Mouse (Mus musculus) common myeloid progenitor, adult 5-6 weeks (primary cell): ENCODE results near the gene Gtdc1. TPM values are rescaled to one million over a fixed set of nuclear protein-coding genes. Genes with fewer than 3 reads are reported as not detected.
A peak's percentile ranks its signal among the peaks of the same experiment; 100 is the strongest.

ENCODE experiments used
- ATAC-seq: replicated peaks from 2 replicates; pipeline ENCODE4 v1.8.0; 2016; ENCODE audit warnings: low read depth, mild to moderate bottlenecking, moderate TSS enrichment, inconsistent platforms; ENCODE audit not compliant: poor library complexity, severe bottlenecking
- total RNA-seq: library from RNA; stranded (forward); fragments of 200-1000, 187-1606 nt; gene quantifications from 2 replicates; pipeline ENCODE4 v1.2.3, GENCODE M21; 2017

The Gtdc1 gene
- 10.8 and 11.8 TPM in 2 replicates for total RNA-seq

DNA sequence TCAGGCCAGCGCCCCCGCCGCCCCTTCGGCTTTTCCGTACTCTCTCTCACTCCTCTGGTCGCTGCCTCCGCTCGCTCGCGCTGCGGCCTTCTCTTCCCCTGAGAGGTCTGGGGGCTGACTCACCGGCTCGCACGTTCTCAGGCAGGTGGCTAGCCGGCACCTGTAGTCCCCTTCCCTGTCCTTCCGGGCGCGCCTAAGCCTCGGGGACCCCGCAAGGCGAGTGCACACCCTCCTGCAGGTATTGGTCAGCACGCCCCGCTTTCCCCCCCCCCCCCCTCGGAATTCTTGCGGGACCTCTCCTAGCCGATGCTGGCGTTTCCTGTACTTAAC lies at the start of gene Gtdc1:
Gene Gtdc1, minus strand, starts transcription at position 176 of the 330 bp plus-strand sequence.
- ATAC-seq = no peak

DNA sequence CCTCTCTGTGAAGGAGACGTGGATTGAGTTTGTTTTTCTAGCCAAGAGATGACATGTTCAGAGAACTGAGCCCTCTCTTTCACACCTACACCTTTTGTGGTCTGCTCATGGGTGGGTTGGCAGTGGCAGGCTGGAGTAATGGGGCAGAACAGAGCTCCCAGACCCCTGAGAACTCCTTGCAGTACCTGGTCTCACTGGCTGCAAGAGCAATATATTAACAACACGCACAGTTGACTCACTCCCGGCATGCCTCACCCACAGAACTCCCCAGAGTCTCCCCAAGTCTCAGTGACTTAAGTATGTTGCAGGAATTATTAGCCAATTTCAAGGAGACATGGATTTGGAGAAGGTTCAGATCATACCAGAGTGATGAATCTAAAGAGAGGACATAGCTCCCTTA lies 49.6 kb upstream of the Gtdc1 start:
- no peak for ATAC-seq

DNA sequence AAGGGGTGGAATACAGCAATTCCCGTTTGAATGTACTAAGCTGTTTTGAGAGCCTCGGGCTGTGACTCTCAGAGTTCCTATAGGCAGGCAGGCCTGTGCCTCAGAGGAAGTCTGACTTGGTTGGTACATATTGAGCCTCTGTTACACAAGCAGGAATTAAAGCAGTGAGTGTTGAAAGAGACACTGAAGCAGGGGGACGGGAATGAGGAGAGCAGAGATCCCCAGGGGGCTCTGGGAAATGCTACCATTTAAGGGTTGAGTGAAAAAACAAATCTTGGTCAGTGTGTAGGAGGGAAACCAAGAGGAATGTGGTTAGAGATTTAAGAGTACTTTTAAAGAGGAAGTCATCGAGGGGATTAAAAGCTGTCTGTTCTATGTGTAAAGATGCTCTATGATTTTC lies 49.0 kb upstream of the Gtdc1 start:
- ATAC-seq = peak; percentile 26; the same call in 1 of the 2 replicates

DNA sequence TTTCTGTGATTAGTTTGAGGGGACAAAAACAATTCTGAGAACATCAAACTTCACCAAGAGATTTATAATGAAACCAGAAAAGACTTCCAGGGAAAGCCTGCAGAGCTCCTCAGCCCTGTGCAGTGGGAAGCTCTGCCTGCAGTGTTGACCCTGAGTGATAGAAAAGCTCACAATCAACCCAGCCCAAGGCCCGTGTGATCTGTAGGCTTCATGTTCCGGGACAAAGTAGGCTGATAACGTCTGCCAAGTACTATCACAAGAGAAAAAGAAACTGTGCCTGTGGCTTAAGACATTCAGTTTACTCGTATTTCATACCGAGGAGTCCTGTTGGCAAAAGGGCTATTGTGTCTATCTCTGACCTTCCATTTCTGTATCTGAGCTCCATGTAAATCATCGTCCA lies 46.4 kb upstream of the Gtdc1 start:
- no peak for ATAC-seq

DNA sequence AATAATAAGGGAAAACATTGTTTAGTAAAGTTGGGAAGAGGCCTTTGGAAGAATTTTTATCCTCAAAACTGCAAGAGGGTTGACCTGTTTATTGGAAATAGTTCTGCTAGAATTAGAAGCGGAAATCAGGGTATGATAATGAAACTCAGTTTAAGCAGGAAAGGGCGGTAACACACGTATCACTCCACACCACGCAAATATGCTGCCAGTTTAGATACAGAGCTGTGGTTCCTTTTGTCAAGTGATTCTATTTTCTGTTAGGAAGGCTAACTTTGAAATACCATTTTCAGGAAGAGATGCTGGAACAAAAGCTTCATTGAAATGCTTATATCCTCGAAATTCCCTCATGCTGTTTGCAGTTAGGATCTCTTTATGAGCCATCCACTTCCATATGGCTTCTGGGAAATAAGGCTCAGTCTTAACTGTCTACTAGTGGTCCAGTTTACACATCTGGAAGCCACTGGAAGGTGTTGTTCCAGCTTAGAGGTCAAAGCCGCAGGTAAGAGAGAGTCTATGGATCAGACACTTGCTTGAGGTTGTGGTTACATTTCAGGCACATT lies 42.7 kb upstream of the Gtdc1 start:
- ATAC-seq = peak; percentile 48

DNA sequence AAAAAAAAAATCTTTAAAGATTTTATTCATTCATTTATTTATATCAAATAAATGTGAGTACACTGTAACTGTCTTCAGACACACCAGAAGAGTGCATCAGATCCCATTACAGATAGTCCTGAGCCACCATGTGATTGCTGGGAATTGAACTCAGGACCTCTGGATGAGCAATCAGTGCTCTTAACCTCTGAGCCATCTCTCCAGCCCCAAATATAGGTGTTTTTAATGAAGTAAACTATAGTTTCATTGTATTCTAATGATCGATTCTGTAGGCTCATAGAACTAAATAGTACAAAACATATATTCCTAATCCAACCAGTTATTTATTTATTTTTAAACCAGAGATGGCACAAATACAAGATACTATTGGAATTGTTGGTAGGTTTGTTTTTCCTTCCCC lies 42.2 kb upstream of the Gtdc1 start:
- ATAC-seq = no peak

DNA sequence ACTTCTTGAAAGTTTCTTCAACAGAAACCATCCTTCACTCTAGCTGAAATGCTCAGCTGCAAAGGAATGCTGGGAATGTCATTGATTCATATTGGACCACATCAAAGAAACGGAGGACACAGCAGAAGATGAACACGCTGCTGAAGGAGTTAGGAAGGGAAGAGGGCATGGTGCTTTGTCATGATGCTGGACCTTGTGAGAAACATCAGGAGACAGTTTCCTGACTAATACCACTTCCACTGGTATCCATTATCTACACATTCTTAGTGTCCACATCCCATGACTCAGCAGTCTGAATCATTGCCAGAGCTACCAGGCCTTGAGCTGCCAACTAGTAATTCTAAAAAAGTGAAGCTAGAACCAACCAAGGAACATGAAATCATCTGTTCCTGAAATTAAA lies 41.8 kb upstream of the Gtdc1 start:
- ATAC-seq = peak; percentile 82

DNA sequence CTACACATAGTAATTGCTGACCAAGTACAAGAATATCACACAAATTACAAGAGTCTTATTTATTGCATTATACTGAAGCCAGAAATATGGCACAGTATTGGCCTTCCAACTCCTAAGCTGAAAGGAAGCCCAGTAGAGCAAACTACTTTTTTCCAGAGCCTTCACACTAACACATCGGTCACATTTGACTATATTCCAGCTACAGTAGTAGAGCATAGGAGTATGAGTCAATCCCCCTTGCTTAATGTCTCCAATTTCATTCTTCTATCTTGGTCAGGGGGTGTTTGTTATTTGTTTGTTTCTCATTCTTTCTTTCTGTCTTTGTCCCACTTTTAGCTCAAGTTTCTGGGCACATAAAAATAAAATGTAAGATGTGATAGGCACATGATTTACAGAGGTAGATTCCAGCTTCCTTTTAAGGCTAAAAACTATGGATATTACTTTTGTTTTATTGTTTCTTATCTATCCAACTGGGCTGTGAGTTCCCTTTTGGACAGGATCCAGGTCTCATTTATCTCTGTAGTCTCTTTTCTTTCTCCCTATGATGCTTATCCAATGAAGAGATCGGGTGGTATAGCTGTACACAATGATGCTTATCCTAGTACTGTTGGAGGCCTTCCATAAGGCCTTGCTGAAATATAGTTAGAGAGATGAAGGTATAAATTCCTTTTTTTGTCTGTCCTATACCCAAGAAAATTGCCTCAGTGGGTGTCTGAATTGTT lies 38.5 kb upstream of the Gtdc1 start:
- ATAC-seq = no peak

DNA sequence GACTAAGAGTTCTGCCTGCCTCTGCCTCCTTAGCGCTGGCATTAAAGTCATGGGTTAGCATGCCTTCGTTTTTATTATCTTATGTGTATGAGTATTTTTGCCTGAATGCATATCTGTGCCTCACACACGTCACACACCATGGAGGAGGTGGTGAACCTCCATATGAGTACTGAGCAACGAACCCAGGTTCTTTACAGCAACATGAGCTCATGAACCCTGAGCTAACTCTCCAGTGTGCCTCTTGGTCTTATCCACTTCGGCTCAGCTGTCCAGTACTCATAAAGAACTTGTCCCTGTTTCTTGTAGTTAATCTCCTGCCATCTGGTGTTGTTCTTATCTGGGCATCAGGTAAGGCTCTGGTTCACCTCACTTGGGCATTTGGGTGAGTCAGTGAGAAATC lies 35.2 kb upstream of the Gtdc1 start:
- ATAC-seq = no peak

DNA sequence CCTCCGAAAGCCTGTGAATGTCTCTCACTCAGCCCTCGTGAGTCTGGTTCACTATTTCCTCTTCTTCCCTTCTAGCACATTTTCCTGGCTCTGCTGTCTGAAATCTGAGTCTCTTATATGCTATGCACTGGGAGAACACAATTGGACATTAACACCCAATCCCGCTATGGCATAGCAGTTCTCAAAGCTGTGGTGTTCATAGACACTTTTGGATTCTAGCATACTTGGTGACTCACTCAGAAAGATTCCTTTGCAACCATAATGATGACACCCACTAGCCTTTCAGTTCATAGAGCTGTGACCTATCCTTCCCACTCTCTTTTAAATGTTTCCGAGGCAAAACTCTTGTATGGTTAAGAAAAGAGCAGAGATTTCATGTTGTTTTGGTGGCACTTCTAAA lies 33.7 kb upstream of the Gtdc1 start:
- no peak for ATAC-seq

DNA sequence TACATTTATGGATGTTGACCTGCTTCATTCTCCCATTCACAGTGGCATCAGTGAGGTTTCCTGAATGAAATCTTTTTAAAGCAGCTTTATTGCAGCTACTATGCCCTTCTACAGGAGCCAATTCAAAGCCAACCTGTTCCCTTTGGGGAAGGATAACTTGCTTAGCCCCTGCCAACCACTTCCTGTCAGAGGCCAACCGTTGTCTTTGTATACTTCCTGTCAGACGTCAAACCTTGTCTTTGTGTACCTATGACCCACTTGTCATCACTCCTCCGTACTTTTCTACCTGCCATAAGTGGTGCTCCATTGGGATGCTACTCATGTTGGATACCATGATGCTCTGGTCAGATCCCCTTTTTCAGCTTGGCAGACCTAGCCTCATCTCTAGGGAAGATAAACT lies 33.1 kb upstream of the Gtdc1 start:
- no peak for ATAC-seq

DNA sequence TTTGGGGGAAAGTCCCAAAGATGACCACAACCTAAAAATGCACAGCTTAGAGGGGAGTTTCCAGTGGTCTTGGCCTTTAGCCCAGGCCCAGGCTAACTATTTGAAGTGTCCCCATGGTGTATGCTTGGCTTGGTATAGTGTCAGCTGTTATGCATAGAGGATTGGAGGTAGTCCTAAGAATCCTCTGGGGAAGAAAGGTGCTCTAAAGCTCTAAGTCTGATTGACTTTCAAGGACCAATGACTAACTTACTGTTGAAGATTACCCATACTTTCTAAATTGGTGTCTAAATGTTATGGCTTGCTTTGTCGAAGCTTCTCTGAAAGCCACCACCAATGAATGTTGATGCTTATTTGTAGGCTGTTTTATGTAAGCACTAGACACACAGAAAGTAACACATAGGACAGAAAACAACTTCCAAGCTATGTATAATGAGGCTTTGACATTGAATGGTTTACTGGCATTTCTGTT lies 29.9 kb upstream of the Gtdc1 start:
- no peak for ATAC-seq

DNA sequence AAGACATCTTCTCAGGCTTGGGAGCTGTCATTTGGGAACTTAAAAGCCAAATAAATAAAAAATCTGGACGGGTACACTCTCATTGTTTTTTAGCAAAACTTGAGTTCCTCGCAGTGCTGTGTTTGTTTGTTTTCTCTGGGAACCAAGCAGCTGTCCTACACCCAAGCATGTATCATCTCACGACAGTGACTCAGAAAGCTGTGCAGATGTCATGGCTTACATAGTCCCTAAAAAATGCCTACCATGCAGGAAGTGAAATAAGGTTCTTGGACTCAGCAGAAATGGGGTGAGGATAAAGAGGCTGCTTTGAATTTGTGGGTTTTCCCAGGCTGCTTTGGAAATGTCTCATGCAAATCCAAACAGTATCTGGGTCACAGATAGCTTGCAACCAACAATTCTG lies 28.8 kb upstream of the Gtdc1 start:
- no peak for ATAC-seq

DNA sequence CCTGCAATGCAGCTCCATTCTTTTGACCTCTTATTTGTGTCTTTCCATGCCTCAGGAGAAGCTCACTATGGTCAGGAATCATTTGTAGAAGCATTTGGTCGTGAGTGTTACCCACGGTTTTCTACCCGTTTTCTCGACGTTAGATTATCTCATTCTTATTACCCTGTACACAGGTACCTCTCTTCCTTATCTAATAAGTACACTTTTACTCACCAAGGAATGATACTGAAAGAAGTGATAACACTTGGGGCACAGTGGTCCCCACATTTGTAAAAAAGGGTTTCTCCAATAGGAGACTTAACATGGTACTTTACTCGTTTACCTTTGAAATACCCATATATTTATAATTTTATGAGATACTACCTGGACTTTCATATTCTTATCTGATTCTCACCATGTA lies 28.0 kb upstream of the Gtdc1 start:
- no peak for ATAC-seq

DNA sequence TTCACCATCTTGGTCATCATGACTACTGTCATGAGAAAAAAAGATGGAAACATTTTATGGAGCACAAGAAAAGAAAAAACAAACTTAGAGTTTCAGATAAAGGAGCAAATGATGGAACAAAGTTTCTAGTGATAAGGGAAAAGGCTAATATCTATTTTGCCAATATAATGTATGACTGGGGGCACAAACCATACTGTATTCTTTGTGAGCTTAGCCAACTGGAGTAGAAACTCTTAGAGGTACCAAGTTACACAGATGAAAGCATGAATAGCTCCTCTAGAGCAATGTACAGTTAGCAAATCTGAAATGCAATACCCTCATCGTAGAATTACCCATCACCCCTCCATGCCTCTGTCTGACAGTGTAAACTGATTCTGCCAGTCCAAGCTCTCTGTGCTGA lies 26.7 kb upstream of the Gtdc1 start:
- ATAC-seq = no peak

DNA sequence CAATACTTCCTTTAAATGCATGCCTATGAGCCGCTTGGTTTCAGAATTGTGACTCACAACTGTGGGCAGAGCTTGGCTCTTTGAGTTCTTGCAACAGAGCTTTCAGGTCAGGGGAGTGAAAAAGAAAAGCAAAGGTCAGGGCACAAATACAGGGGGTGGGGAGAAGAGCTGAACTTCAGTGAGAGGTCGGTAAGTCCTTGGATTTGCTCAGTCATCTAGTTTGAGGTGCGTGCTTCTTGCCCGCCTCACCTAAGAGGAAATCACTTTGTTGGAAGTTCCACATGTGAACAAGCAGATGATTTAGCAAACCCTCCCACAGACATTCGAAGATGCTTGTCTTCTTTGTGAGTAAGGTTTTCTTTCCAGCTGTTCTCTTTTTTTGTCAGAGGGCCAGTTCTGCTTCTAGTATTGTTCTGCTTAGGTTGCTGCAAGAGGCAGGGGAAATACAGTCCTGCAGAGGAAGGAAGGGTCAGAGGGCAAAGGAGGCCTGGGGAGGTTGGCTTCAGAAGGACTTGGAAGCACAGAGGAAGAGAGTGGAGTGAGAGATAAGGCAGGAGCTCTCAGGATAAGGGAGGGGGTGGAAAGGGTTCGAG lies 25.5 kb upstream of the Gtdc1 start:
- peak; percentile 65; the same call in 1 of the 2 replicates for ATAC-seq

DNA sequence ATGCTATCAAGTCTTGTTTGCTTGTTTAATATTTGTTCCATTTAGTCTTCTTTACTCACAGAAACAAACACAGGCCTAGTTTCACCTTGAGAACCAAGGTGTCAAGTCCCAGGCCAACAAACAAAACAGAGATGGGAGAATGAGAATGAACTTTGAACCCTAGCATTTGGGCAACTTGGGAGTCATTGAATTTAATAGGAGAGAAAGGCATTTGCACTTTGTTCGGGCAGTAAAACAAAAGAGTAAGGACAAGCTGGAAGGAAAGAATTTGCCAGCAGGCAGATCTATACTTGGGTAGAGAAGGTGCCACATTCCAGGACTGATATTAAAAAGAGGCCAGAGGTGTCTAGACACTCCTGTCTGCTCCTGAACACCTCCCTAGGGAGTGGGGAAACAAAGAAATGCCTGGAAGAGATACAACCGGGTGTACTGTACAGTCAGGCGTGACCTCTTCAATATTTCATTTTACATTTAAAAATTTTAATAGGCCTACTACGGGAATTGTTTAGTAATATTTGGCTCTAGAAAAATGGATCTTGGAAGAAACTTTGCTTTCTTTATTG lies 24.3 kb upstream of the Gtdc1 start:
- ATAC-seq = no peak

DNA sequence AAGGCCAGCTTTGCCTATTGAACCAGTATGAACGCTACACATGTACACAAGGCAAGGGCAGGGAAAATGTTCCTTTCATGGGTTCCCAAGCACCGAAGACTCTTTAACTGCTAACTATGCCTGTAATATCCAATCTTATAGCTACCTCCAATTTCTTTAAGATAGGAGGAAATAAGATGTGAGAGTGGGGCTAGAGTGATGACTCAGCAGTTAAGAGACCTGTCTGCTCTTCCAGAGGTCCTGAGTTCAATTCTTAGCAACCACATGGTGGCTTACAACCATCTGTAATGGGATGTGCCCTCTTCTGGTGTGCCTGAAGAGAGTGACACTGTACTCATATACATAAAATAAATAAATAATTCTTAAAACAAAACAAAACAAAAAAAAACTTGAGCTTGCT lies 17.2 kb upstream of the Gtdc1 start:
- no peak for ATAC-seq

DNA sequence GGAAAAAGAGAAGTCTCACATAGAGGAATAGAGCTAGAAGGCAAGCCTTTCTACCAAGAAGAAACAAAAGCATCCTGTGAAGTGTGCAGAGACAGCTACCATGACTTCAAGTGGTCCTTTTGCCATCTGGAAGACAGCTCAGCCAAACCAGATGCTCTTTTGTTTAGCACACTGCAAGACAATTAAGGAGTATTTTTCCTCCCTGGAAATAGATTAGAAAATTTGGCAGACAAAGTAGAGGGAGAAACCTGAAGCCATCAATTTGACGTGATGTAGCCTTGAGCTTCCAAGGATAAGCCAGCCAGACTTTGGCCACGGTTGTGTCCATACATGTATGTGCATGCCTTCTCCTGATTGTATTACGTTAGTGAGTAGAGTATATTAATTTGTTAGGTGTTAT lies 3.5 kb upstream of the Gtdc1 start:
- ATAC-seq = no peak

DNA sequence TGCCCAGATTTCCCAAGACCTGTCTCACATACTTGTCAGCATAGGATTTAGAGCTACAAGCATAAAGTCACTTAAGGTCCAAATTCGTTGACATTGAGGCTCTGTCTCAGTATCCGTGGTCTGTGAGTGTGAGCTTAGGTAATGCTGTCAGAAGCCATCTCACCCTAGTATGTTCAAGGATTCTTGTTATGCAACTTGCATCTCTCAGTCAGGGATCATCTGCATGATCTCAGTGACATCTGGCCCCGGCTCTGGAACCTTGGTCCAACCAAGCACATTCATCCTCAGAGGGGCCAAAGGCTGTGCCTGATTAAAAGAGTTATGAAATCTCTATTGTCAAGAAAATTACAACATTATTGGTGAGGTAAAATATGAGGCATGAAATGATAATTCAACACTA lies 1.2 kb upstream of the Gtdc1 start:
- no peak for ATAC-seq

DNA sequence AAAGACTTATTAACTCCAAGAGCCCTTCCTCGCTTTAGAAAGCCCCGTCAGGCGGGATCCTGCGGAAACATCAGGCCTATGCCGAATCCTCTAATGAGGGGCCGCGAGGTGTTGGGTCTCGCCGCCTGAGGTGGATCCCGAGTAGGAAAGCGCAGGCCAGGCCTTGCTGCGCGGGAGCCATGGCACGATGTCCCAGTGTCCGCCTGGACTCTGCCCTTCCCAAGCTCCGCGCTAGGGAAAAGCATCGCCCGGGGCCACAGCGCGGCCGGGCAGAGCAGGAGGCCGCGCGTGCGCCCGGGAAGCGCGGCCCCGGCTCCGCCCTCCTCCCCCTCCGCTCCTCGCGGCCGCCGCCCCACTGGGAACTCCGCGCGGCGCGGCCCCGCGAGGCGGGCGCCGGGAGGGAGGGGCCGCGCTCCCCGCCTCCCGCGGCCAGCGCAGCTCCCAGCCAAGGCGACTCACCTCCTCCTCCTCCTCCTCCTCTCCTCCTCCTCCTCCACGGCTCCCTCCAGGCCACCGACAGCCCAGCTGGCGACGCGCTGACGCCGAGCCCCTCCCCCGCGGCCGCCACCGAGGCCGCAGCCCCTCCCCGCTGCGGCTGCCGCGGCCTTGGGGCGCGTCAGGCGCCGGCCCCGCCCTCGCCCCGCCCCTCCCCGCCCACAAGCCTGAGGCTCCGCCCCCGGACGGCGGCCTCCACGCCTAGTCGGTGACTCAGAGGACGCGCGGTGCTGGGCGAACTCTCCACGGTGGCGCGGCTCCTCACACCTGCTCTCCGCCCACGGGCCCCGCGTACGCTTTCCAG lies 575 bp downstream of the Gtdc1 start:
- ATAC-seq = peak; percentile 83
